Mouse (Mus musculus): ENCODE results near the gene Fam222b.

DNA sequence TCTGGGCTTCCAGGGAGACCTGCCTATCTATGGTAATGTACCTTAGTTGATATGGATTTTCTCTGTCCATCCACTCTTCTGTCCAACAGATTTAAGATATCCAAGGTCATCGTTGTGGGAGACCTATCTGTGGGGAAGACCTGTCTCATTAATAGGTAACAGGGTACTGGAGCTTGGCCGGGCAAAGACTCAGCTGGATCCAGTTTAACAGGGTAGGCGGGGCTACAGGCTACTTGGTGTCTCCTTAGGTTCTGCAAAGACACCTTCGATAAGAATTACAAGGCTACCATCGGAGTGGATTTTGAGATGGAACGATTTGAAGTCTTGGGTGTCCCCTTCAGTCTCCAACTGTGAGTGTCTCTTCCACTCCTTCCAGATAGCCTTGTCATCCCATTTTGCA, 95.6 kb downstream of the Fam222b start:
- TF ChIP-seq CTCF (IDR thresholded peaks at IDR 0.05; ENCODE audit: insufficient read depth, low read depth, low read length) (no peak), POLR2A (IDR thresholded peaks at IDR 0.05; ENCODE audit: insufficient read depth, low read depth, low read length) (no peak)
